ENCODE assay signal across 9 mouse cellular contexts in genomic region chr7:132638446-132639087, GRCm38 (mm10). TPM values are rescaled to one million over a fixed set of nuclear protein-coding genes. Genes with fewer than 3 reads are reported as not detected.
DNase-seq lines count a peak whose midpoint lies in the region; ATAC-seq and TF ChIP-seq lines count a peak whose summit lies in the region.
"Had no signal": no experiment of that assay in that cellular context is flagged by ENCODE, and none has a peak within 500 bp of the region (broad histone marks: within the 10 kb centered on the region; RNA-seq: fewer than 3 reads in every experiment).

No protein-coding gene starts in this region.

- CTCF ChIA-PET in Patski (lab: Charles Lee) = interaction anchor here (0.6 to 3.2 kb wide), 10 partner anchors 9 to 87 kb away, joined by 3 to 12 read pairs (median 4); no protein-coding TSS in a partner anchor

- 58% methylated on average over 12 of the region's 12 CpGs for WGBS in midbrain, embryonic 13.5 days

- peak; percentile 90 for TF ChIP-seq CTCF in layer of hippocampus, adult 2 months (conservative IDR thresholded peaks at IDR 0.05)
- TF ChIP-seq CTCF in Patski (IDR thresholded peaks at IDR 0.05) = peak; percentile 85

- DNase-seq in layer of hippocampus, adult 2 months (ENCODE audit: low spot score in 2 of 2) = peak; percentile 55 to 71
- no peak for DNase-seq in layer of hippocampus, adult 9-10 months (ENCODE audit: low spot score)
- DNase-seq in Patski (ENCODE audit: low read depth, low spot score) = no peak
- DNase-seq in heart, postnatal 4 days = peak; percentile 57
- peak; percentile 41 for DNase-seq in left cerebral cortex, postnatal 4 days
- DNase-seq in ovary, postnatal 10 days (ENCODE audit: low spot score) = no peak

- H3K9ac ChIP-seq in midbrain, embryonic 13.5 days (replicated peaks) = no peak overlapping the region
- H3K9ac ChIP-seq: embryonic facial prominence, embryonic 13.5 days had no signal

- H3K27ac ChIP-seq in layer of hippocampus, adult 2 months = peak overlapping the region; percentile 15; the same call in 1 of the 2 replicates
- no peak overlapping the region for H3K27ac ChIP-seq in midbrain, embryonic 13.5 days
- H3K27ac ChIP-seq: embryonic facial prominence, embryonic 13.5 days had no signal

- H3K36me3 ChIP-seq in midbrain, embryonic 13.5 days = no peaks in the 10 kb centered on the region
- H3K36me3 ChIP-seq: embryonic facial prominence, embryonic 13.5 days had no signal

- ATAC-seq in Patski = peak; percentile 45
- peak; percentile 90 for ATAC-seq in common myeloid progenitor, adult 5-6 weeks (replicated peaks; ENCODE audit: low read depth, poor library complexity, severe bottlenecking)
- ATAC-seq in midbrain, embryonic 13.5 days = peak; percentile 83

- no peaks in the 10 kb centered on the region for H3K27me3 ChIP-seq in Patski
- H3K27me3 ChIP-seq in midbrain, embryonic 13.5 days = peaks cover 14% of the 10 kb centered on the region; the same call in 1 of the 2 replicates
- H3K27me3 ChIP-seq: embryonic facial prominence, embryonic 13.5 days had no signal

- H3K4me3 ChIP-seq in layer of hippocampus, adult 2 months = no peak overlapping the region
- H3K4me3 ChIP-seq in midbrain, embryonic 13.5 days (replicated peaks) = no peak overlapping the region
- H3K4me3 ChIP-seq: embryonic facial prominence, embryonic 13.5 days had no signal

- peaks cover 18% of the 10 kb centered on the region for H3K4me1 ChIP-seq in midbrain, embryonic 13.5 days (replicated peaks)

- in situ Hi-C loops in Patski (cut with MboI; ENCODE audit: low pct_unique_long_range_greater_than_20kb) = no loop called here

- intact Hi-C loops in left cerebral cortex, postnatal 4 days (cut with DNase I) = no loop called here

- no peak overlapping the region for H3K4me2 ChIP-seq in midbrain, embryonic 13.5 days (replicated peaks)
- H3K4me2 ChIP-seq: embryonic facial prominence, embryonic 13.5 days had no signal

- no peaks in the 10 kb centered on the region for H3K9me3 ChIP-seq in midbrain, embryonic 13.5 days
- H3K9me3 ChIP-seq: embryonic facial prominence, embryonic 13.5 days had no signal

- POLR2A ChIA-PET in Patski (lab: Charles Lee) = no interaction called here

RNA-seq across cellular contexts. Expression of gene Lhpp, which starts 28.1 kb away (rescaled TPM):
- 10 to 100 TPM; 22.9 to 25.3 TPM for total RNA-seq in layer of hippocampus, adult 2 months (2021)
- polyA plus RNA-seq in Patski (2021) = 23.6 TPM
- total RNA-seq in common myeloid progenitor, adult 5-6 weeks (2017) = 11.6 and 11.7 TPM in 2 replicates
- total RNA-seq in heart, postnatal 4 days (2021) = 10 to 100 TPM; 21.4 to 25.4 TPM
- 10 to 100 TPM; 34.6 TPM for total RNA-seq in left cerebral cortex, postnatal 4 days (2021)
- polyA plus RNA-seq in midbrain, embryonic 13.5 days (2015; fragmentation: Nextera tagmentation; extraction: Ambion mirVana) = 21.0 and 21.2 TPM in 2 replicates

RNA-seq across cellular contexts. Expression of gene Nkx1-2, which starts 39.1 kb away (rescaled TPM):
- not detected for total RNA-seq in layer of hippocampus, adult 2 months (2021)
- 0.26 TPM for polyA plus RNA-seq in Patski (2021)
- total RNA-seq in common myeloid progenitor, adult 5-6 weeks (2017) = under 0.01 TPM in 1 of 2 replicates, not detected in the other
- not detected for total RNA-seq in heart, postnatal 4 days (2021)
- total RNA-seq in left cerebral cortex, postnatal 4 days (2021) = not detected
- 0.82 and 0.97 TPM in 2 replicates for polyA plus RNA-seq in midbrain, embryonic 13.5 days (2015; fragmentation: Nextera tagmentation; extraction: Ambion mirVana)
- polyA plus RNA-seq: embryonic facial prominence, embryonic 13.5 days had no signal

Comparison
In these comparisons a context has a peak if more than half of its experiments do, and no peak if none do; other contexts are left out.
1. DNase-seq: peak in layer of hippocampus, adult 2 months (2 of 2), heart, postnatal 4 days (single experiment) and left cerebral cortex, postnatal 4 days (single experiment); none in layer of hippocampus, adult 9-10 months (single experiment), Patski (single experiment) and ovary, postnatal 10 days (single experiment).
2. Peak in every context shown above with its lines, with median percentiles within 50 percentile points of each other: ATAC-seq.